Mouse (Mus musculus): ENCODE data around the gene Ptpn14. TPM values are rescaled to one million over a fixed set of nuclear protein-coding genes. Genes with fewer than 3 reads are reported as not detected.
A peak's percentile ranks its signal among the peaks of the same experiment; 100 is the strongest.

Gene Ptpn14
- total RNA-seq, 2 experiments from 2014 or later, result 13.2 to 13.9 TPM

- DNase-seq (ENCODE audit: extremely low spot score in 1 of 2, low spot score in 2 of 2), result no peak
- peak; percentile 14 for TF ChIP-seq CTCF (IDR thresholded peaks at IDR 0.05)
- Histone ChIP-seq H3K4me3 (no peak overlapping the region), H3K27ac (no peak overlapping the region)
- intact Hi-C loops (cut with DNase I), result no loop called here
These were observed 74.5 kb downstream of the Ptpn14 start for GRCm38 (mm10) chr1:189802575-189802974.

GRCm38 (mm10) chr1:189803742-189804141 is 75.7 kb downstream of the Ptpn14 start:
- no peak for DNase-seq (ENCODE audit: extremely low spot score in 1 of 2, low spot score in 2 of 2)
- intact Hi-C loops (cut with DNase I), result no loop called here
- H3K4me3 ChIP-seq, result no peak overlapping the region
- TF ChIP-seq CTCF (IDR thresholded peaks at IDR 0.05), result no peak
- no peak overlapping the region for H3K27ac ChIP-seq

- no peak for TF ChIP-seq CTCF (IDR thresholded peaks at IDR 0.05)
- no peak overlapping the region for H3K4me3 ChIP-seq
- no peak for DNase-seq (ENCODE audit: extremely low spot score in 1 of 2, low spot score in 2 of 2)
- H3K27ac ChIP-seq, result no peak overlapping the region
- intact Hi-C loops (cut with DNase I), result no loop called here
These were observed 78.6 kb downstream of the Ptpn14 start for GRCm38 (mm10) chr1:189806533-189807297.

GRCm38 (mm10) chr1:189808015-189808414 is 79.9 kb downstream of the Ptpn14 start:
- H3K27ac ChIP-seq, result no peak overlapping the region
- TF ChIP-seq CTCF (IDR thresholded peaks at IDR 0.05), result no peak
- H3K4me3 ChIP-seq, result no peak overlapping the region
- intact Hi-C loops (cut with DNase I), result no loop called here
- no peak for DNase-seq (ENCODE audit: extremely low spot score in 1 of 2, low spot score in 2 of 2)

GRCm38 (mm10) chr1:189808453-189808852 is 80.4 kb downstream of the Ptpn14 start:
- no peak for DNase-seq (ENCODE audit: extremely low spot score in 1 of 2, low spot score in 2 of 2)
- no peak for TF ChIP-seq CTCF (IDR thresholded peaks at IDR 0.05)
- no peak overlapping the region for H3K4me3 ChIP-seq
- H3K27ac ChIP-seq, result no peak overlapping the region
- intact Hi-C loops (cut with DNase I), result no loop called here

GRCm38 (mm10) chr1:189811778-189812177 is 83.7 kb downstream of the Ptpn14 start:
- no peak overlapping the region for H3K27ac ChIP-seq
- no peak for DNase-seq (ENCODE audit: extremely low spot score in 1 of 2, low spot score in 2 of 2)
- intact Hi-C loops (cut with DNase I), result no loop called here
- no peak for TF ChIP-seq CTCF (IDR thresholded peaks at IDR 0.05)
- no peak overlapping the region for H3K4me3 ChIP-seq

GRCm38 (mm10) chr1:189814385-189814784 is 86.3 kb downstream of the Ptpn14 start:
- intact Hi-C loops (cut with DNase I), result no loop called here
- no peak overlapping the region for H3K27ac ChIP-seq
- DNase-seq (ENCODE audit: extremely low spot score in 1 of 2, low spot score in 2 of 2), result no peak
- no peak for TF ChIP-seq CTCF (IDR thresholded peaks at IDR 0.05)
- H3K4me3 ChIP-seq, result no peak overlapping the region

GRCm38 (mm10) chr1:189817089-189817488 is 89.0 kb downstream of the Ptpn14 start:
- TF ChIP-seq CTCF (IDR thresholded peaks at IDR 0.05), result no peak

GRCm38 (mm10) chr1:189817810-189818209 is 89.7 kb downstream of the Ptpn14 start:
- TF ChIP-seq CTCF (IDR thresholded peaks at IDR 0.05), result no peak
- Histone ChIP-seq H3K27ac (peak overlapping the region; percentile 45), H3K4me3 (no peak overlapping the region)
- intact Hi-C loops (cut with DNase I), result loop anchor here (5.0 kb wide), 1 partner anchor 144 kb away; no protein-coding TSS in a partner anchor
- peak; percentile 31 to 41 for DNase-seq (ENCODE audit: extremely low spot score in 1 of 2, low spot score in 2 of 2)

More at GRCm38 (mm10) chr1:189817089-189817488, 89.0 kb downstream of the Ptpn14 start:
- no peak for DNase-seq (ENCODE audit: extremely low spot score in 1 of 2, low spot score in 2 of 2)
- H3K4me3 ChIP-seq, result no peak overlapping the region
- no peak overlapping the region for H3K27ac ChIP-seq
- intact Hi-C loops (cut with DNase I), result loop anchor here (5.0 kb wide), 1 partner anchor 145 kb away; no protein-coding TSS in a partner anchor

GRCm38 (mm10) chr1:189820111-189820510 is 92.0 kb downstream of the Ptpn14 start:
- intact Hi-C loops (cut with DNase I), result no loop called here
- H3K4me3 ChIP-seq, result no peak overlapping the region
- H3K27ac ChIP-seq, result no peak overlapping the region
- DNase-seq (ENCODE audit: extremely low spot score in 1 of 2, low spot score in 2 of 2), result no peak
- TF ChIP-seq CTCF (IDR thresholded peaks at IDR 0.05), result no peak

GRCm38 (mm10) chr1:189824436-189824835 is 96.4 kb downstream of the Ptpn14 start:
- TF ChIP-seq CTCF (IDR thresholded peaks at IDR 0.05), result no peak
- Histone ChIP-seq H3K4me3 (no peak overlapping the region), H3K27ac (no peak overlapping the region)
- DNase-seq (ENCODE audit: extremely low spot score in 1 of 2, low spot score in 2 of 2), result no peak
- intact Hi-C loops (cut with DNase I), result no loop called here

- no peak overlapping the region for H3K4me3 ChIP-seq
- no peak overlapping the region for H3K27ac ChIP-seq
- no peak for DNase-seq (ENCODE audit: extremely low spot score in 1 of 2, low spot score in 2 of 2)
- no peak for TF ChIP-seq CTCF (IDR thresholded peaks at IDR 0.05)
- intact Hi-C loops (cut with DNase I), result no loop called here
These were observed 102.3 kb downstream of the Ptpn14 start for GRCm38 (mm10) chr1:189830391-189830790.

GRCm38 (mm10) chr1:189830797-189831232 is 102.7 kb downstream of the Ptpn14 start:
- no peak for DNase-seq (ENCODE audit: extremely low spot score in 1 of 2, low spot score in 2 of 2)
- TF ChIP-seq CTCF (IDR thresholded peaks at IDR 0.05), result no peak
- H3K27ac ChIP-seq, result no peak overlapping the region

More at GRCm38 (mm10) chr1:189830797-189831232, 102.7 kb downstream of the Ptpn14 start:
- intact Hi-C loops (cut with DNase I), result no loop called here
- no peak overlapping the region for H3K4me3 ChIP-seq
